Mouse (Mus musculus) kidney, adult 2 months (tissue): ENCODE measurements around the gene Ppp1r14b.

Experiments used
- CTCF ChIP-seq: fragments of 200-500 bp; conservative IDR thresholded peaks from 2 replicates; pipeline ENCODE4 v1.5.1; 2011; ENCODE audit warnings: low read depth, mild to moderate bottlenecking, control low read depth, low read length, moderate library complexity, mixed read lengths; ENCODE audit not compliant: insufficient read depth, insufficient read length
- POLR2A ChIP-seq: fragments of 200-500 bp; IDR thresholded peaks from one replicate; pipeline ENCODE4 v1.6.1; 2011; ENCODE audit warnings: low read depth, low read length, control low read depth

DNA sequence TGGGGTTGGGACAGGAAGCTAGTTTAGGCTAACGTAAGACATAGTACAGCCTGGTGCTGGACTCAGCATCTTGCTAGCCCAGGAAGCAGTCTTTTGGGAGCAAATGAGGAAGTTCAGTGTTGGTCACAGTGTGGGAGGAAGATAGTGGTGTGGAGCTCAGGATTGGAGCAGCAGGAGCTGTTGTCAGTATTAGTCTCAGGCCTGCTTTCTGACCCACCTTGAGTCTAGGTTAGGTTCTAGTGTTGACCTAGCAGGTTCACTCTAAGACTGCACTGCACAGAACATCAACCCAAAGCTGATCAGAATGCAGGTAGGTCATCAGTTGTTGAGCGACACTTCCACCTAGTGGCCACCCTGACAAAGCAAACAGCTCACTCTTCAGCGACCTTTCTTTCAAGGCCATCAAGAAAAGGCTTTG is 45.5 kb downstream of the Ppp1r14b start:
- TF ChIP-seq CTCF (peak; percentile 89), POLR2A (no peak)
